Mouse (Mus musculus) liver, embryonic 11.5 days (tissue): ENCODE measurements around the gene Ndufa12. TPM values are rescaled to one million over a fixed set of nuclear protein-coding genes. Genes with fewer than 3 reads are reported as not detected.

Source experiments
- ATAC-seq: fragments of 200-750 bp; cut with Nextera tagmentation; replicated peaks from 2 replicates; pipeline ENCODE4 v1.8.0; 2017; ENCODE audit warnings: moderate number of reproducible peaks, mild to moderate bottlenecking, moderate TSS enrichment, moderate library complexity; ENCODE audit not compliant: low FRiP score
- DNase-seq: peaks from one replicate; pipeline ENCODE4 v3.0.0-alpha.2; 2017; ENCODE audit warnings: low spot score
- H3K27ac ChIP-seq: fragments of 300-500 bp; sonication (generic); 2 replicates; pipeline ENCODE4 v1.5.1; 2014; ENCODE audit warnings: mild to moderate bottlenecking, low read depth, low read length, control low read depth
- H3K27me3 ChIP-seq: fragments of 300-500 bp; sonication (generic); replicated peaks from 2 replicates; pipeline ENCODE4 v1.6.1; 2014; ENCODE audit warnings: low read length, mixed read lengths; ENCODE audit not compliant: control insufficient read depth, insufficient read depth
- H3K36me3 ChIP-seq: fragments of 300-500 bp; sonication (generic); 2 replicates; pipeline ENCODE4 v1.6.1; 2014; ENCODE audit warnings: mild to moderate bottlenecking, low read length, moderate library complexity, mixed read lengths; ENCODE audit not compliant: control insufficient read depth, insufficient read depth
- H3K4me1 ChIP-seq: fragments of 300-500 bp; sonication (generic); replicated peaks from 2 replicates; pipeline ENCODE4 v1.6.1; 2014; ENCODE audit warnings: low read length, mixed read lengths; ENCODE audit not compliant: control insufficient read depth, insufficient read depth
- H3K4me2 ChIP-seq: fragments of 300-500 bp; sonication (generic); 2 replicates; pipeline ENCODE4 v1.6.1; 2014; ENCODE audit warnings: mild to moderate bottlenecking, control low read depth, moderate library complexity
- H3K4me3 ChIP-seq: fragments of 300-500 bp; sonication (generic); 2 replicates; pipeline ENCODE4 v1.5.1; 2014; ENCODE audit warnings: low read depth, low read length, control low read depth
- H3K9ac ChIP-seq: fragments of 300-500 bp; sonication (generic); 2 replicates; pipeline ENCODE4 v1.6.1; 2014; ENCODE audit warnings: low read depth, low read length, control low read depth
- H3K9me3 ChIP-seq: fragments of 300-500 bp; sonication (generic); 2 replicates; pipeline ENCODE4 v1.6.1; 2016; ENCODE audit warnings: low read length, inconsistent platforms, mixed read lengths; ENCODE audit not compliant: control insufficient read depth
- WGBS: fragments of 180-500 bp; shearing (Covaris S2); extraction: QIAGEN DNeasy Blood & Tissue Kit; methylation state at CpG from one replicate; pipeline ENCODE4 v1.1.7; 2014; 5-methylcytosine and 5-hydroxymethylcytosine counted together
- polyA plus RNA-seq: library from polyadenylated mRNA; unstranded; fragments of >200 nt; fragmentation: Nextera tagmentation; extraction: Ambion mirVana; gene quantifications from 2 replicates; pipeline ENCODE4 v1.2.1, GENCODE M21; 2014

The Ndufa12 gene
- polyA plus RNA-seq, result 419 and 432 TPM in 2 replicates

- Histone ChIP-seq H3K27ac (peak within 1 kb of the TSS; percentile 68), H3K9ac (peak within 1 kb of the TSS; percentile 86), H3K36me3 (peaks cover 6% of the 10 kb centered on the region; the same call in 1 of the 2 replicates), H3K4me1 (peaks cover 4% of the 10 kb centered on the region), H3K4me3 (peak within 1 kb of the TSS; percentile 87), H3K4me2 (peak within 1 kb of the TSS; percentile 95), H3K9me3 (no peaks in the 10 kb centered on the region), H3K27me3 (no peaks in the 10 kb centered on the region)
- DNase-seq (peak; percentile 95), ATAC-seq (peak; percentile 98)
- WGBS, result under 1% methylated on average over 46 of the region's 46 CpGs
Measured at GRCm38 (mm10) chr10:94198482-94199405, at the start of gene Ndufa12. TSS of gene Ndufa12 (plus strand) at chr10:94198720.

- Histone ChIP-seq H3K4me2 (no peak overlapping the region), H3K4me1 (peaks cover 7% of the 10 kb centered on the region), H3K9ac (no peak overlapping the region), H3K36me3 (peaks cover 7% of the 10 kb centered on the region; the same call in 1 of the 2 replicates), H3K4me3 (no peak overlapping the region), H3K9me3 (no peaks in the 10 kb centered on the region), H3K27me3 (no peaks in the 10 kb centered on the region), H3K27ac (no peak overlapping the region)
- 73% methylated on average over 4 of the region's 4 CpGs for WGBS
- DNase-seq (no peak), ATAC-seq (no peak)
Measured at GRCm38 (mm10) chr10:94151488-94151887, 47.0 kb upstream of the Ndufa12 start.

DNA sequence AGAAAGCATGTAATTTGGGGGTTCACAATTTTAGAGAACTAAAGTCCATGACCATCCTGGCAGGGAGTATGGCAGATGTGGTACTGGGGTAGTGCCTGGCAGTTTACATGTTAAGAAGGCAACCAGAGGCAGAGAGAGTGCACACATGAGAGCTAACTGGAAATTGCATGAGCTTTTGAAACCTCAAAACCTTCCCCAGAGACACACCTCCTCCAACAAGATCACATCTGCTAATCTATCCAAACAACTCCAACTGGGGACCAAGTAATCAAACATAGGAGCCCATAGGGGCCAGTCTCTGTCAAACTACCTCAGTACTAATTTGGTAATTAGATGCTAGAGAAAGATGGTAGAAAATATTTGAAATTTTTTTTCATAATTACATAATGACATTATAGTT, 44.7 kb upstream of the Ndufa12 start:
- Histone ChIP-seq H3K4me1 (peaks cover 7% of the 10 kb centered on the region), H3K36me3 (peaks cover 7% of the 10 kb centered on the region; the same call in 1 of the 2 replicates), H3K27ac (no peak overlapping the region), H3K4me2 (no peak overlapping the region), H3K4me3 (no peak overlapping the region), H3K9me3 (no peaks in the 10 kb centered on the region), H3K9ac (no peak overlapping the region), H3K27me3 (no peaks in the 10 kb centered on the region)
- DNase-seq, result peak; percentile 20
- ATAC-seq, result no peak

DNA sequence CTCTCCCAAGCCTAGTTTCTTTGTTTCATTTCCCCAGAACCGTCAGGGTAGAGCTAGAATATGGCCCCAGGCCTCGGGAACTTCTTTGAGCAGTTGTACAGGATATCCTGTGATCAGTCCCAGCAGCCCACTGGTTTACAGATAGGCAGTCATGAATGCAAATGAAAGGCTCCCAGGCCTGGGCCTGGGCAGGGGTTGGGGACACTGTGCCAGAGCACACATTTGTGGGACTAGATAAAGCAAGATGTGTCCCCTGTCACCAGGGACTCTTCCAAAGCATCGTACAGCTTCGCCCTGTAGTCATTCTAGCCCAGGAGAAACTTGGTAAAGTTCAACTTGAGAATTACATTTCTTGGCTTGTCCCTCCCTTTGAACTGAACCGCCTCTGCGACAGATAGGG, 39.6 kb upstream of the Ndufa12 start:
- H3K36me3 ChIP-seq, result peaks cover 16% of the 10 kb centered on the region; the same call in 1 of the 2 replicates
- WGBS, result 73% methylated on average over 6 of the region's 6 CpGs

GRCm38 (mm10) chr10:94159406-94159805, 39.1 kb upstream of the Ndufa12 start:
- Histone ChIP-seq H3K4me3 (no peak overlapping the region), H3K9ac (no peak overlapping the region), H3K9me3 (no peaks in the 10 kb centered on the region), H3K36me3 (peaks cover 16% of the 10 kb centered on the region; the same call in 1 of the 2 replicates), H3K4me2 (no peak overlapping the region), H3K27me3 (no peaks in the 10 kb centered on the region), H3K4me1 (no peaks in the 10 kb centered on the region), H3K27ac (no peak overlapping the region)
- ATAC-seq, result no peak
- WGBS, result 88% methylated on average over 4 of the region's 4 CpGs
- no peak for DNase-seq

More for the DNA sequence above, 39.6 kb upstream of the Ndufa12 start:
- H3K4me3 ChIP-seq, result no peak overlapping the region
- no peak overlapping the region for H3K27ac ChIP-seq
- no peak overlapping the region for H3K4me2 ChIP-seq
- no peak for ATAC-seq
- no peaks in the 10 kb centered on the region for H3K4me1 ChIP-seq
- no peaks in the 10 kb centered on the region for H3K27me3 ChIP-seq
- H3K9me3 ChIP-seq, result no peaks in the 10 kb centered on the region
- DNase-seq, result no peak
- no peak overlapping the region for H3K9ac ChIP-seq

DNA sequence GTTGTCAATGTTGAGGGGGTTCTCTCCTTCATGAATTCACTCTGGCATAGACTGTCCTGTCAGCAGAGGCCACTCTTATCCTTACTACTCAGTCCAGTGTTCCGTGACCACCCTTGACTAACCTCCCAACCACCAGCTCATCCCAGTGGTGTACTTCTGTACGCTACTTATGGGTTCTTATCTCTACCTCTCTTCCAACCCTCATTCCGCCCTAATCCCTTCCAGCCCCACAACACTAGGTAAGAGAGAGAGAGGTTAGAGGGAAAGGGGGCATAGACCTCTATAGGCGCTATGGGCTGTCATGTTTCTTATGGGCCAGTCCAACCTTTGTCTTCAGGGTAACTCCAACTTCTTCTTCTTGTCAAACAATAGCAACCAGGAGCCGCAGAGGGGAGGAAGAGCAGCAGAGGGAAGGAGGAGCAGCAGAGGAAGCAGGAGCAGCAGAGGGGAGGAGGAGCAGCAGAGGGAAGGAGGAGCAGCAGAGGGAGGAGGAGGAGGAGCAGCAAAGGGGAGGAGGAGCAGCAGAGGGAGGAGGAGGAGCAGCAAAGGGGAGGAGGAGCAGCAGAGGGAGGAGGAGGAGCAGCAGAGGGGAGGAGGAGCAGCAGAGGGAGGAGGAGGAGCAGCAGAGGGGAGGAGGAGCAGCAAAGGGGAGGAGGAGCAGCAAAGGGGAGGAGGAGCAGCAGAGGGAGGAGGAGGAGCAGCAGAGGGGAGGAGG, 37.3 kb upstream of the Ndufa12 start:
- Histone ChIP-seq H3K4me2 (no peak overlapping the region), H3K27me3 (no peaks in the 10 kb centered on the region), H3K36me3 (peaks cover 11% of the 10 kb centered on the region; the same call in 1 of the 2 replicates), H3K9me3 (no peaks in the 10 kb centered on the region), H3K4me3 (no peak overlapping the region), H3K27ac (no peak overlapping the region), H3K9ac (no peak overlapping the region), H3K4me1 (no peaks in the 10 kb centered on the region)
- DNase-seq (no peak), ATAC-seq (no peak)
- 79% methylated on average over 5 of the region's 5 CpGs for WGBS

DNA sequence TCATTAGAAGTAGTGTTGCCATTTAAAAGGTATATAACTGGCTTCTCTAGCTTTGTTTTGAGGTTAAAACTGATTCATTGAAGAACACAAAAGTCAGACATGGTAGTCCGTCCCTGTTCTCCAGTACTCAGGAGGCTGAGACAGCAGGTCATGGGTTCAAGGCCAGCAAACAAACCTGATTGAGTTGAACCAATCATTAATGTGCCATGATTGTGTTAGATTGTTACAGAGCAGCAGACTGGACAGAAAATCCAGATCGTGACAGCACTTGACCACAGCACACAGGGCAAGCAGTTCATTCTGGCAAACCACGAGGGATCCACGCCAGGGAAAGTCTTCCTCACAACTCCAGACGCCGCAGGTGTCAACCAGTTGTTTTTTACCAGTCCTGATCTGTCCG, 36.5 kb upstream of the Ndufa12 start:
- Histone ChIP-seq H3K4me2 (no peak overlapping the region), H3K4me1 (no peaks in the 10 kb centered on the region), H3K4me3 (no peak overlapping the region), H3K9me3 (no peaks in the 10 kb centered on the region), H3K36me3 (peaks cover 12% of the 10 kb centered on the region; the same call in 1 of the 2 replicates), H3K9ac (no peak overlapping the region), H3K27ac (no peak overlapping the region), H3K27me3 (no peaks in the 10 kb centered on the region)
- ATAC-seq (no peak), DNase-seq (no peak)
- 89% methylated on average over 7 of the region's 7 CpGs for WGBS

DNA sequence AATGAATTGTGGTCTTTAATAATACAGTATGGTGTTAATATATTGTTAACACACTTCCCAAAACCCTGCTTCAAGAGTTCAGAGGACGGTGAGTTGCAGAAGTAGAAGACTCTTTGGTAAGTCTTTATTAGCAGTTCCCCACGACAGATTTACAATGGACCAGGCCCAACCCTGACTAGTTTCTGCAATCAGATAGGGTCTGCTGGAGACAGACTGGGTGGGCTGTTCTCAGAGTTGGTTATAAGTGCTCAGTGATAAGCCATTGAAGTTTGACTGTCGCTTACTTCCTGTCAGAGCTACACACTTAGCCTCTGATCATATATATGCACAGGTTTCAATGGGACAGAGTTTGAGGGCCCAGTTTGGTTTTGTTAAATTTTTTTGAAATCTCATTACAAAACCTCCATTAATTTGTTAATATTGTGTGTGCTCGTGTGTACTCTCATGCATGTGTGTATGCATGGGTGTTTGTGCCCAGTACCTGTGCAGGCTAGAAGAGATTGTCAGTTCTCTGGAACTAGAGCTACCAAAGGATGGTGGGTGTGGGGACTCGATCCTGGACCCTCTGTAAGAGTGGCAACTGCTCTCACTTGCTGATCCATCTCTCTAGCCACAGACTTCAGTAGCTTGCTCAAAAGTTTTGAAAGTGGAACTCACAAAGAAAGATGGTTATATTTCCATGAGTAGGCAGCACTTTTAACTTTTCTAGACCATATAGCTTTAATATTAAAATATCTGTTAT, 34.2 kb upstream of the Ndufa12 start:
- Histone ChIP-seq H3K4me3 (no peak overlapping the region), H3K27ac (no peak overlapping the region), H3K4me2 (no peak overlapping the region), H3K27me3 (no peaks in the 10 kb centered on the region), H3K36me3 (peaks cover 22% of the 10 kb centered on the region), H3K9me3 (no peaks in the 10 kb centered on the region), H3K4me1 (no peaks in the 10 kb centered on the region), H3K9ac (no peak overlapping the region)
- no peak for DNase-seq
- ATAC-seq, result no peak
- WGBS, result 71% methylated on average over 5 of the region's 5 CpGs
